ENCODE assay signal across 25 mouse cellular contexts in the genomic region with DNA sequence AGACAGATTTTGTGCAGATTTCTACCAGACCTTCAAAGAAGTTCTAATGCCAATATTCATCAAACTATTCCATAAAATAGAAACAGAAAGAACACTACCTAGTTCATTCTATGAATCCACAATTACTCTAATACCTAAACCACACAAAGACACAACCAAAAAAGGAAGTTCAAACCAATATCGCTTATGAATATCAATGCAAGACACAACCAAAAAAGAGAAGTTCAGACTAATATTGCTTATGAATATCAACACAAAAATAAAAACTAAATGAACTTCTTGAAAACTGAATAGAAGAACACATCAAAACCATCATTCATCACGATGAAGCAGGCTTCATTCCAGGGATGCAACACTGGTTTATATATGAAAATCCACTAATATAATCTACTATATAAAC.
"Had no signal": no experiment of that assay in that cellular context is flagged by ENCODE, and none has a peak within 500 bp of the region (broad histone marks: within the 10 kb centered on the region; RNA-seq: fewer than 3 reads in every experiment).

No protein-coding gene starts in this region.

- DNase-seq: cerebellum, adult 9-10 months; cerebellum, adult 9-11 months; cerebellum, postnatal 10 days; cerebellum, postnatal 14 days; cerebellum, postnatal 25 days; cerebellum, postnatal 36 days; embryo, embryonic 11 days; forebrain, postnatal 0 days; gastrocnemius, adult 2 months; gastrocnemius, postnatal 10 days; gastrocnemius, postnatal 14 days; gastrocnemius, postnatal 25 days; gastrocnemius, postnatal 36 days; heart, adult 11 months; heart, adult 18-20 months; heart, adult 2 months had no signal

- H3K9me3 ChIP-seq: embryonic facial prominence, embryonic 10.5 days; embryonic facial prominence, embryonic 12.5 days; embryonic facial prominence, embryonic 13.5 days; embryonic facial prominence, embryonic 15.5 days; forebrain, embryonic 10.5 days; forebrain, embryonic 12.5 days; forebrain, embryonic 13.5 days; forebrain, embryonic 15.5 days had no signal

- H3K4me1 ChIP-seq: embryonic facial prominence, embryonic 10.5 days; embryonic facial prominence, embryonic 12.5 days; embryonic facial prominence, embryonic 13.5 days; embryonic facial prominence, embryonic 15.5 days; forebrain, embryonic 10.5 days; forebrain, embryonic 12.5 days; forebrain, embryonic 13.5 days; forebrain, embryonic 15.5 days had no signal

- H3K27ac ChIP-seq: embryonic facial prominence, embryonic 10.5 days; embryonic facial prominence, embryonic 12.5 days; embryonic facial prominence, embryonic 13.5 days; embryonic facial prominence, embryonic 15.5 days; forebrain, embryonic 10.5 days; forebrain, embryonic 12.5 days; forebrain, embryonic 13.5 days; forebrain, embryonic 15.5 days; gastrocnemius, adult 2 months; heart, adult 2 months had no signal

- H3K4me3 ChIP-seq: embryonic facial prominence, embryonic 10.5 days; embryonic facial prominence, embryonic 12.5 days; embryonic facial prominence, embryonic 13.5 days; embryonic facial prominence, embryonic 15.5 days; erythroblast, embryonic 14.5 days; forebrain, embryonic 10.5 days; forebrain, embryonic 12.5 days; forebrain, embryonic 13.5 days; forebrain, embryonic 15.5 days; gastrocnemius, adult 2 months; heart, adult 2 months had no signal

- H3K9ac ChIP-seq: embryonic facial prominence, embryonic 12.5 days; embryonic facial prominence, embryonic 13.5 days; embryonic facial prominence, embryonic 15.5 days; forebrain, embryonic 12.5 days; forebrain, embryonic 13.5 days; forebrain, embryonic 15.5 days; forebrain, postnatal 0 days had no signal

- H3K27me3 ChIP-seq: embryonic facial prominence, embryonic 12.5 days; embryonic facial prominence, embryonic 13.5 days; embryonic facial prominence, embryonic 15.5 days; forebrain, embryonic 12.5 days; forebrain, embryonic 13.5 days; forebrain, embryonic 15.5 days had no signal
